Mouse (Mus musculus) C2C12 (cell line): Measurements from ENCODE around the gene Tinagl1.

Experiments used
- CTCF ChIP-seq: IDR thresholded peaks from one replicate; pipeline ENCODE4 v1.5.1; 2011; ENCODE audit not compliant: control insufficient read depth, insufficient read depth, insufficient read length
- MAX ChIP-seq: IDR thresholded peaks from one replicate; pipeline ENCODE4 v1.6.1; 2011; ENCODE audit warnings: mild to moderate bottlenecking, control low read depth
- MYOD1 ChIP-seq: IDR thresholded peaks from one replicate; pipeline ENCODE4 v1.6.1; 2011; ENCODE audit warnings: low read depth; ENCODE audit not compliant: control insufficient read depth, insufficient read length
- USF1 ChIP-seq: IDR thresholded peaks from one replicate; pipeline ENCODE4 v1.6.1; 2011; ENCODE audit warnings: low read depth, mild to moderate bottlenecking, control low read depth, moderate library complexity

DNA sequence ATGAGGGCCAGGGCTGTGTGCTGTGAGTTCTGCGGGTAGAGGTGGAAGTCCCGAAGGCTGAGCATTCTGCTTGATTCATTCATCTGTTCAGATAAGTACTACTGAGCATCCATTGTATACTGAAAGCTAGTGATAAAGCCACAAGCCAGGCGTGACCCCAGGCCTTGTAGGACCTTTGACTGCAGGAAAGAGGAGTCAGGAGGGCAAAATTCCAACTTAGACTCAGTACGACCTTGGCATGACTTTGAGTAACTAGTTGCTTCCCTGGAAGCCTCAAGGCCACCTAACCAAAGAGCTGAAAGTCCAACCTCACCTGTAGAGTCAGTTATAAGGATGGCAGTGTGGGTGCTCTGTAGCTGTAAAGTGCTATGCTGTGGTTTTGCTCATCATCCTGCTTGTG, 54.2 kb downstream of the Tinagl1 start:
- TF ChIP-seq CTCF (no peak), MYOD1 (no peak), USF1 (no peak), MAX (no peak)
